ENCODE assay signal across 18 mouse cellular contexts in the genomic region with DNA sequence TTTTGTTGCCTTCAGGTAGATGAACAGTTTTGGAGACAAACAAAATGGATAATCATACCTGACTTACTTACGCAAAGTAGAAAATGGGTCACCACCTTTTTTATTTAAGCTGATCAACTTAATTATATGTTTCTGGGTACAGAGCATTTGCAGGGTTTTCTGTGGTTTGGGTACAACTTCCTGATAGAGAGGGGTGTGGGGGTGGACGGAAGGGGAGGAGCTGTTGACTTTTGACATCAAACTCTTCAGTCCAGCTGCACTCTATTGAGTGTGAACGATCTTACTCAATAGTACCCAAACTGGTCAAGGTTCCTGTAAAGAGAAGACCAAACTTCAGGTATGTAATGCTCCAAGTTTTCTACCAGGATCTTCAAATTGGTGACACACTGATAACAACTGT.
A peak's percentile ranks its signal among the peaks of the same experiment; 100 is the strongest.
DNase-seq lines count a peak whose midpoint lies in the region; ATAC-seq and TF ChIP-seq lines count a peak whose summit lies in the region.
"Had no signal": no experiment of that assay in that cellular context is flagged by ENCODE, and none has a peak within 500 bp of the region (broad histone marks: within the 10 kb centered on the region; RNA-seq: fewer than 3 reads in every experiment).

No protein-coding gene starts in this region.

- no peaks in the 10 kb centered on the region for H3K27me3 ChIP-seq in liver, adult 2 months (ENCODE audit: control insufficient read depth, insufficient read depth, low read length)
- no peaks in the 10 kb centered on the region for H3K27me3 ChIP-seq in liver, embryonic 12.5 days (replicated peaks)
- H3K27me3 ChIP-seq in splenic B cell, adult 2 months (ENCODE audit: control insufficient read depth, insufficient read depth, low read length, poor library complexity, severe bottlenecking) = no peaks in the 10 kb centered on the region
- H3K27me3 ChIP-seq in hindbrain, embryonic 16.5 days (replicated peaks; ENCODE audit: control insufficient read depth, insufficient read depth, low read length) = no peaks in the 10 kb centered on the region
- no peaks in the 10 kb centered on the region for H3K27me3 ChIP-seq in forebrain, embryonic 11.5 days (ENCODE audit: control insufficient read depth, insufficient read depth, low read length)
- H3K27me3 ChIP-seq: embryonic facial prominence, embryonic 13.5 days; forebrain, embryonic 15.5 days; limb, embryonic 12.5 days; neural tube, embryonic 12.5 days had no signal

- H3K4me1 ChIP-seq in liver, adult 2 months (ENCODE audit: control insufficient read depth, insufficient read depth, low read length) = no peaks in the 10 kb centered on the region
- no peaks in the 10 kb centered on the region for H3K4me1 ChIP-seq in liver, embryonic 12.5 days
- no peaks in the 10 kb centered on the region for H3K4me1 ChIP-seq in hindbrain, embryonic 16.5 days (ENCODE audit: control insufficient read depth, insufficient read depth, low read depth, low read length)
- no peaks in the 10 kb centered on the region for H3K4me1 ChIP-seq in forebrain, embryonic 11.5 days (replicated peaks; ENCODE audit: control insufficient read depth, insufficient read depth, low read length)
- H3K4me1 ChIP-seq: embryonic facial prominence, embryonic 13.5 days; forebrain, embryonic 15.5 days; hindbrain, embryonic 10.5 days; limb, embryonic 12.5 days; midbrain, embryonic 10.5 days; neural tube, embryonic 12.5 days had no signal

- peak; percentile 6 for DNase-seq in liver, adult 2 months (ENCODE audit: extremely low read depth, low read depth, low spot score)
- DNase-seq in thymus, postnatal 25 days = peak; percentile 39
- DNase-seq in thymus, postnatal 0 days (ENCODE audit: low spot score) = no peak
- peak; percentile 73 for DNase-seq in splenic B cell, adult 2 months (ENCODE audit: low read depth, low spot score)
- no peak for DNase-seq in forebrain, embryonic 11.5 days (ENCODE audit: low spot score)
- DNase-seq: adrenal gland, adult 2 months; cerebellum, adult 8-10 months; gastrocnemius, postnatal 36 days had no signal

- no peaks in the 10 kb centered on the region for H3K9me3 ChIP-seq in liver, embryonic 12.5 days (replicated peaks)
- no peaks in the 10 kb centered on the region for H3K9me3 ChIP-seq in hindbrain, embryonic 16.5 days (ENCODE audit: control insufficient read depth, low read length)
- H3K9me3 ChIP-seq in forebrain, embryonic 11.5 days (ENCODE audit: control insufficient read depth, low read length) = no peaks in the 10 kb centered on the region
- H3K9me3 ChIP-seq: embryonic facial prominence, embryonic 13.5 days; forebrain, embryonic 15.5 days; hindbrain, embryonic 10.5 days; limb, embryonic 12.5 days; midbrain, embryonic 10.5 days; neural tube, embryonic 12.5 days had no signal

- no peak for TF ChIP-seq POLR2A in liver, adult 2 months (IDR thresholded peaks at IDR 0.05; ENCODE audit: extremely low read depth, insufficient read depth, low read length)

- H3K79me2 ChIP-seq in liver, adult 2 months (ENCODE audit: control insufficient read depth, insufficient read depth, low read length) = no peaks in the 10 kb centered on the region

- H3K4me2 ChIP-seq in liver, embryonic 12.5 days = no peak overlapping the region
- H3K4me2 ChIP-seq in hindbrain, embryonic 16.5 days (ENCODE audit: low read length) = no peak overlapping the region
- H3K4me2 ChIP-seq in forebrain, embryonic 11.5 days (ENCODE audit: low read depth, low read length, severe bottlenecking) = no peak overlapping the region
- H3K4me2 ChIP-seq: embryonic facial prominence, embryonic 13.5 days; forebrain, embryonic 15.5 days; limb, embryonic 12.5 days; neural tube, embryonic 12.5 days had no signal

- no peak overlapping the region for H3K4me3 ChIP-seq in liver, adult 2 months (ENCODE audit: insufficient read depth, low read depth, low read length)
- H3K4me3 ChIP-seq in liver, embryonic 12.5 days = no peak overlapping the region
- H3K4me3 ChIP-seq in hindbrain, embryonic 16.5 days (ENCODE audit: low read length) = no peak overlapping the region
- no peak overlapping the region for H3K4me3 ChIP-seq in forebrain, embryonic 11.5 days (ENCODE audit: low read depth, low read length)
- H3K4me3 ChIP-seq: embryonic facial prominence, embryonic 13.5 days; forebrain, embryonic 15.5 days; hindbrain, embryonic 10.5 days; limb, embryonic 12.5 days; midbrain, embryonic 10.5 days; neural tube, embryonic 12.5 days had no signal

- ATAC-seq in liver, embryonic 12.5 days = no peak
- ATAC-seq in megakaryocyte, adult 5-6 weeks (ENCODE audit: poor library complexity, severe bottlenecking) = peak; percentile 88
- no peak for ATAC-seq in hindbrain, embryonic 16.5 days
- ATAC-seq in forebrain, embryonic 11.5 days (replicated peaks; ENCODE audit: low FRiP score) = no peak
- ATAC-seq: forebrain, embryonic 15.5 days had no signal

- no peak overlapping the region for H3K9ac ChIP-seq in liver, adult 2 months (ENCODE audit: low read depth, low read length)
- no peak overlapping the region for H3K9ac ChIP-seq in liver, embryonic 12.5 days
- H3K9ac ChIP-seq in hindbrain, embryonic 16.5 days (ENCODE audit: low read depth, low read length) = no peak overlapping the region
- H3K9ac ChIP-seq in forebrain, embryonic 11.5 days (ENCODE audit: low read length) = no peak overlapping the region
- H3K9ac ChIP-seq: embryonic facial prominence, embryonic 13.5 days; forebrain, embryonic 15.5 days; limb, embryonic 12.5 days; liver, embryonic 14.5 days; neural tube, embryonic 12.5 days had no signal

- 74% methylated on average over 3 of the region's 3 CpGs for WGBS in liver, adult 2 months
- WGBS in liver, embryonic 12.5 days (ENCODE audit: insufficient replicate concordance) = 54% methylated on average over 3 of the region's 3 CpGs
- WGBS in hindbrain, embryonic 16.5 days = 88% methylated on average over 3 of the region's 3 CpGs
- 83% methylated on average over 3 of the region's 3 CpGs for WGBS in forebrain, embryonic 11.5 days

- no peak for TF ChIP-seq CTCF in liver, adult 2 months (IDR thresholded peaks at IDR 0.05; ENCODE audit: low read depth, low read length)

- H3K27ac ChIP-seq in liver, adult 2 months (replicated peaks; ENCODE audit: insufficient read depth, low read depth, low read length) = no peak overlapping the region
- H3K27ac ChIP-seq in liver, embryonic 12.5 days = no peak overlapping the region
- H3K27ac ChIP-seq in hindbrain, embryonic 16.5 days (ENCODE audit: low read depth, low read length) = no peak overlapping the region
- H3K27ac ChIP-seq in forebrain, embryonic 11.5 days (ENCODE audit: low read depth, low read length) = no peak overlapping the region
- H3K27ac ChIP-seq: embryonic facial prominence, embryonic 13.5 days; forebrain, embryonic 15.5 days; hindbrain, embryonic 10.5 days; limb, embryonic 12.5 days; liver, embryonic 14.5 days; midbrain, embryonic 10.5 days; neural tube, embryonic 12.5 days had no signal

- H3K36me3 ChIP-seq in liver, adult 2 months (ENCODE audit: control insufficient read depth, insufficient read depth, low read length) = no peaks in the 10 kb centered on the region
- H3K36me3 ChIP-seq in liver, embryonic 12.5 days = no peaks in the 10 kb centered on the region
- 0 out of 2 replicates have a peak, but pooled peaks cover 2% of the 10 kb centered on the region for H3K36me3 ChIP-seq in splenic B cell, adult 2 months (ENCODE audit: control insufficient read depth, insufficient read depth, low read length, poor library complexity, severe bottlenecking)
- no peaks in the 10 kb centered on the region for H3K36me3 ChIP-seq in hindbrain, embryonic 16.5 days (ENCODE audit: control insufficient read depth, insufficient read depth, low read length)
- no peaks in the 10 kb centered on the region for H3K36me3 ChIP-seq in forebrain, embryonic 11.5 days (ENCODE audit: control insufficient read depth, insufficient read depth, low read length)
- H3K36me3 ChIP-seq: embryonic facial prominence, embryonic 13.5 days; forebrain, embryonic 15.5 days; hindbrain, embryonic 10.5 days; limb, embryonic 12.5 days; midbrain, embryonic 10.5 days; neural tube, embryonic 12.5 days had no signal

Comparison
In these comparisons a context has a peak if more than half of its experiments do, and no peak if none do; other contexts are left out.
1. DNase-seq: peak in liver, adult 2 months (single experiment), thymus, postnatal 25 days (single experiment) and splenic B cell, adult 2 months (single experiment); none in thymus, postnatal 0 days (single experiment) and forebrain, embryonic 11.5 days (single experiment).